Mouse (Mus musculus): ENCODE results near the gene Slc7a6. TPM values are rescaled to one million over a fixed set of nuclear protein-coding genes. Genes with fewer than 3 reads are reported as not detected.

Slc7a6 gene
- polyA plus RNA-seq, 1 experiment from 2014 or later = 52.7 TPM

GRCm38 (mm10) chr8:106169017-106169933 is 618 bp downstream of the Slc7a6 start:
- peaks cover 3% of the 10 kb centered on the region; the same call in 1 of the 2 replicates for H3K36me3 ChIP-seq
- no peaks in the 10 kb centered on the region for H3K27me3 ChIP-seq
- peak overlapping the region; percentile 83 for H3K9ac ChIP-seq
- H3K4me1 ChIP-seq = peaks cover 16% of the 10 kb centered on the region
- peak overlapping the region; percentile 91 for H3K4me3 ChIP-seq (replicated peaks)
- H3K9me3 ChIP-seq (replicated peaks) = no peaks in the 10 kb centered on the region
- peak overlapping the region; percentile 96 for H3K4me2 ChIP-seq
- under 1% methylated on average over 54 of the region's 54 CpGs for WGBS
- H3K27ac ChIP-seq = peak overlapping the region; percentile 86
- peak; percentile 68 for ATAC-seq (replicated peaks; ENCODE audit: low FRiP score)

- Histone ChIP-seq H3K27me3 (no peaks in the 10 kb centered on the region), H3K4me3 (replicated peaks) (peak overlapping the region; percentile 91), H3K27ac (no peak overlapping the region), H3K9ac (peak overlapping the region; percentile 83), H3K36me3 (no peaks in the 10 kb centered on the region), H3K4me2 (peak overlapping the region; percentile 96), H3K4me1 (peaks cover 16% of the 10 kb centered on the region), H3K9me3 (replicated peaks) (no peaks in the 10 kb centered on the region)
- ATAC-seq (replicated peaks; ENCODE audit: low FRiP score) = no peak
- 28% methylated on average over 6 of the region's 6 CpGs for WGBS
Measured at GRCm38 (mm10) chr8:106169934-106170480, 1.4 kb downstream of the Slc7a6 start.

- H3K27ac ChIP-seq = no peak overlapping the region
- H3K4me3 ChIP-seq (replicated peaks) = no peak overlapping the region
- 90% methylated on average over 3 of the region's 3 CpGs for WGBS
- H3K9me3 ChIP-seq (replicated peaks) = no peaks in the 10 kb centered on the region
- no peaks in the 10 kb centered on the region for H3K27me3 ChIP-seq
- H3K9ac ChIP-seq = no peak overlapping the region
- H3K4me1 ChIP-seq = peaks cover 22% of the 10 kb centered on the region
- ATAC-seq (replicated peaks; ENCODE audit: low FRiP score) = no peak
- no peaks in the 10 kb centered on the region for H3K36me3 ChIP-seq
- H3K4me2 ChIP-seq = no peak overlapping the region
Measured at GRCm38 (mm10) chr8:106173566-106173965, 4.9 kb downstream of the Slc7a6 start.

- 23% methylated on average over 1 of the region's 1 CpGs for WGBS
- peaks cover 17% of the 10 kb centered on the region for H3K36me3 ChIP-seq
- H3K4me1 ChIP-seq = peaks cover 14% of the 10 kb centered on the region
- H3K9ac ChIP-seq = no peak overlapping the region
- H3K27ac ChIP-seq = no peak overlapping the region
- H3K9me3 ChIP-seq (replicated peaks) = no peaks in the 10 kb centered on the region
- no peaks in the 10 kb centered on the region for H3K27me3 ChIP-seq
- H3K4me3 ChIP-seq (replicated peaks) = no peak overlapping the region
- no peak for ATAC-seq (replicated peaks; ENCODE audit: low FRiP score)
- no peak overlapping the region for H3K4me2 ChIP-seq
Measured at GRCm38 (mm10) chr8:106176891-106177290, 8.2 kb downstream of the Slc7a6 start.

GRCm38 (mm10) chr8:106177594-106177993 is 8.9 kb downstream of the Slc7a6 start:
- no peak overlapping the region for H3K27ac ChIP-seq
- H3K9me3 ChIP-seq (replicated peaks) = no peaks in the 10 kb centered on the region
- no peak overlapping the region for H3K4me3 ChIP-seq (replicated peaks)
- no peak for ATAC-seq (replicated peaks; ENCODE audit: low FRiP score)
- peaks cover 19% of the 10 kb centered on the region for H3K36me3 ChIP-seq
- H3K9ac ChIP-seq = no peak overlapping the region
- peaks cover 14% of the 10 kb centered on the region for H3K4me1 ChIP-seq
- WGBS = 76% methylated on average over 1 of the region's 1 CpGs
- no peak overlapping the region for H3K4me2 ChIP-seq
- H3K27me3 ChIP-seq = no peaks in the 10 kb centered on the region

- Histone ChIP-seq H3K27ac (no peak overlapping the region), H3K27me3 (no peaks in the 10 kb centered on the region), H3K4me3 (replicated peaks) (no peak overlapping the region), H3K4me2 (no peak overlapping the region), H3K36me3 (peaks cover 21% of the 10 kb centered on the region), H3K4me1 (peaks cover 14% of the 10 kb centered on the region), H3K9me3 (replicated peaks) (no peaks in the 10 kb centered on the region), H3K9ac (no peak overlapping the region)
- ATAC-seq (replicated peaks; ENCODE audit: low FRiP score) = no peak
- WGBS = 74% methylated on average over 2 of the region's 2 CpGs
Measured at GRCm38 (mm10) chr8:106178428-106178827, 9.8 kb downstream of the Slc7a6 start.

GRCm38 (mm10) chr8:106185628-106186270 is 17.1 kb downstream of the Slc7a6 start:
- no peak overlapping the region for H3K4me3 ChIP-seq (replicated peaks)
- peaks cover 42% of the 10 kb centered on the region for H3K36me3 ChIP-seq
- peaks cover 13% of the 10 kb centered on the region for H3K4me1 ChIP-seq
- H3K4me2 ChIP-seq = no peak overlapping the region
- H3K27ac ChIP-seq = peak overlapping the region; percentile 61
- H3K27me3 ChIP-seq = no peaks in the 10 kb centered on the region
- 57% methylated on average over 8 of the region's 8 CpGs for WGBS
- H3K9ac ChIP-seq = no peak overlapping the region
- no peak for ATAC-seq (replicated peaks; ENCODE audit: low FRiP score)
- H3K9me3 ChIP-seq (replicated peaks) = no peaks in the 10 kb centered on the region

GRCm38 (mm10) chr8:106186394-106186793 is 17.7 kb downstream of the Slc7a6 start:
- no peaks in the 10 kb centered on the region for H3K27me3 ChIP-seq

GRCm38 (mm10) chr8:106189162-106189561 is 20.5 kb downstream of the Slc7a6 start:
- H3K9ac ChIP-seq = no peak overlapping the region
- WGBS = 94% methylated on average over 4 of the region's 4 CpGs
- no peaks in the 10 kb centered on the region for H3K27me3 ChIP-seq
- H3K4me1 ChIP-seq = peaks cover 13% of the 10 kb centered on the region
- H3K36me3 ChIP-seq = peaks cover 61% of the 10 kb centered on the region
- H3K27ac ChIP-seq = no peak overlapping the region
- H3K4me2 ChIP-seq = no peak overlapping the region
- H3K4me3 ChIP-seq (replicated peaks) = no peak overlapping the region
- ATAC-seq (replicated peaks; ENCODE audit: low FRiP score) = no peak
- no peaks in the 10 kb centered on the region for H3K9me3 ChIP-seq (replicated peaks)

More at GRCm38 (mm10) chr8:106186394-106186793, 17.7 kb downstream of the Slc7a6 start:
- H3K4me2 ChIP-seq = no peak overlapping the region
- no peaks in the 10 kb centered on the region for H3K9me3 ChIP-seq (replicated peaks)
- peaks cover 46% of the 10 kb centered on the region for H3K36me3 ChIP-seq
- peaks cover 13% of the 10 kb centered on the region for H3K4me1 ChIP-seq
- WGBS = 94% methylated on average over 3 of the region's 3 CpGs
- H3K4me3 ChIP-seq (replicated peaks) = no peak overlapping the region
- no peak for ATAC-seq (replicated peaks; ENCODE audit: low FRiP score)
- peak overlapping the region; percentile 61; the same call in 1 of the 2 replicates for H3K27ac ChIP-seq
- H3K9ac ChIP-seq = no peak overlapping the region

- H3K4me2 ChIP-seq = no peak overlapping the region
- H3K9ac ChIP-seq = no peak overlapping the region
- no peak for ATAC-seq (replicated peaks; ENCODE audit: low FRiP score)
- H3K27me3 ChIP-seq = no peaks in the 10 kb centered on the region
- H3K9me3 ChIP-seq (replicated peaks) = no peaks in the 10 kb centered on the region
- no peaks in the 10 kb centered on the region for H3K4me1 ChIP-seq
- no peak overlapping the region for H3K27ac ChIP-seq
- WGBS = 85% methylated on average over 5 of the region's 5 CpGs
- H3K36me3 ChIP-seq = peaks cover 80% of the 10 kb centered on the region
- no peak overlapping the region for H3K4me3 ChIP-seq (replicated peaks)
Measured at GRCm38 (mm10) chr8:106191639-106192038, 23.0 kb downstream of the Slc7a6 start.

GRCm38 (mm10) chr8:106193162-106193561 is 24.5 kb downstream of the Slc7a6 start:
- ATAC-seq (replicated peaks; ENCODE audit: low FRiP score) = no peak

GRCm38 (mm10) chr8:106194062-106194461 is 25.4 kb downstream of the Slc7a6 start:
- WGBS = 73% methylated on average over 5 of the region's 5 CpGs
- Histone ChIP-seq H3K36me3 (peaks cover 85% of the 10 kb centered on the region), H3K4me3 (replicated peaks) (no peak overlapping the region), H3K4me1 (no peaks in the 10 kb centered on the region), H3K27ac (no peak overlapping the region), H3K27me3 (no peaks in the 10 kb centered on the region), H3K9ac (no peak overlapping the region), H3K9me3 (replicated peaks) (no peaks in the 10 kb centered on the region), H3K4me2 (no peak overlapping the region)
- no peak for ATAC-seq (replicated peaks; ENCODE audit: low FRiP score)

More at GRCm38 (mm10) chr8:106193162-106193561, 24.5 kb downstream of the Slc7a6 start:
- H3K9me3 ChIP-seq (replicated peaks) = no peaks in the 10 kb centered on the region
- no peak overlapping the region for H3K4me3 ChIP-seq (replicated peaks)
- H3K27ac ChIP-seq = no peak overlapping the region
- peaks cover 80% of the 10 kb centered on the region for H3K36me3 ChIP-seq
- H3K27me3 ChIP-seq = no peaks in the 10 kb centered on the region
- WGBS = 84% methylated on average over 6 of the region's 6 CpGs
- no peak overlapping the region for H3K4me2 ChIP-seq
- no peaks in the 10 kb centered on the region for H3K4me1 ChIP-seq
- no peak overlapping the region for H3K9ac ChIP-seq

Data from kidney, embryonic 15.5 days (tissue).